Mouse (Mus musculus): Measurements from ENCODE around the gene Siglecg. TPM values are rescaled to one million over a fixed set of nuclear protein-coding genes. Genes with fewer than 3 reads are reported as not detected.

The Siglecg gene
- 0.63 and 0.76 TPM in 2 replicates for polyA plus RNA-seq (2012; rRNA removed)

GRCm38 (mm10) chr7:43408131-43408553, at the start of gene Siglecg:
TSS of gene Siglecg (plus strand) at chr7:43408204.

GRCm38 (mm10) chr7:43427406-43427805, 19.4 kb downstream of the Siglecg start, which contains the start of gene Lim2:
TSS of gene Lim2 (plus strand) at chr7:43427670.

GRCm38 (mm10) chr7:43436341-43437255, 28.6 kb downstream of the Siglecg start, which contains the start of gene Nkg7:
TSS of gene Nkg7 (plus strand) at chr7:43437073.

GRCm38 (mm10) chr7:43440482-43440881, 32.5 kb downstream of the Siglecg start, which contains the start of gene Cldnd2:
TSS of gene Cldnd2 (plus strand) at chr7:43440782.

GRCm38 (mm10) chr7:43443917-43444293, 35.9 kb downstream of the Siglecg start, which contains the start of the genes Etfb and Gm45233:
TSS of gene Etfb (plus strand) at chr7:43444083.
TSS of gene Gm45233 (plus strand) at chr7:43444128.

GRCm38 (mm10) chr7:43462851-43463250, 54.8 kb downstream of the Siglecg start, which contains the start of gene Vsig10l:
TSS of gene Vsig10l (plus strand) at chr7:43463151.

Other genes with a start within 250 kb of the Siglecg start
- gene Zfp715, start 94.9 kb upstream of the Siglecg start, polyA plus RNA-seq (2012; rRNA removed) = 3.4 and 4.5 TPM in 2 replicates
- gene Siglecf, start 56.9 kb upstream of the Siglecg start, polyA plus RNA-seq (2012; rRNA removed) = 1.8 and 2.6 TPM in 2 replicates
- gene Lim2, start 19.5 kb downstream of the Siglecg start, polyA plus RNA-seq (2012; rRNA removed) = 0.03 and 0.06 TPM in 2 replicates
- gene Nkg7, start 28.9 kb downstream of the Siglecg start, polyA plus RNA-seq (2012; rRNA removed) = 2.4 and 4.1 TPM in 2 replicates
- not detected in 2 replicates for gene Cldnd2, start 32.6 kb downstream of the Siglecg start, polyA plus RNA-seq (2012; rRNA removed)
- gene Etfb, start 35.9 kb downstream of the Siglecg start, polyA plus RNA-seq (2012; rRNA removed) = 127 and 139 TPM in 2 replicates
- gene Gm45233, start 35.9 kb downstream of the Siglecg start, polyA plus RNA-seq (2012; rRNA removed) = 0.12 and 0.28 TPM in 2 replicates
- 0.43 and 0.80 TPM in 2 replicates for gene Vsig10l, start 54.9 kb downstream of the Siglecg start, polyA plus RNA-seq (2012; rRNA removed)
- gene Iglon5, start 81.9 kb downstream of the Siglecg start, polyA plus RNA-seq (2012; rRNA removed) = 0.03 and 0.09 TPM in 2 replicates
- gene 4931406B18Rik, start 97.7 kb downstream of the Siglecg start, polyA plus RNA-seq (2012; rRNA removed) = not detected in 2 replicates
- gene Cd33, start 136.2 kb downstream of the Siglecg start, polyA plus RNA-seq (2012; rRNA removed) = 0.93 and 1.2 TPM in 2 replicates
- gene Zfp658, start 154.1 kb downstream of the Siglecg start, polyA plus RNA-seq (2012; rRNA removed) = 0.29 and 0.36 TPM in 2 replicates
- gene Zfp719, start 171.4 kb downstream of the Siglecg start, polyA plus RNA-seq (2012; rRNA removed) = 0.72 and 0.96 TPM in 2 replicates
- gene Zfp819, start 199.0 kb downstream of the Siglecg start, polyA plus RNA-seq (2012; rRNA removed) = 0.02 TPM in 1 of 2 replicates, not detected in the other
- gene Ceacam18, start 226.5 kb downstream of the Siglecg start, polyA plus RNA-seq (2012; rRNA removed) = not detected in 2 replicates

All from liver, embryonic 14 days (tissue).